ENCODE assay signal across 12 mouse cellular contexts in genomic region chr14:28456372-28457076, GRCm38 (mm10). TPM values are rescaled to one million over a fixed set of nuclear protein-coding genes. Genes with fewer than 3 reads are reported as not detected.
DNase-seq lines count a peak whose midpoint lies in the region; ATAC-seq lines count a peak whose summit lies in the region.
"Had no signal": no experiment of that assay in that cellular context is flagged by ENCODE, and none has a peak within 500 bp of the region (broad histone marks: within the 10 kb centered on the region; RNA-seq: fewer than 3 reads in every experiment).

No protein-coding gene starts in this region.

- no peaks in the 10 kb centered on the region for H3K36me3 ChIP-seq in kidney, embryonic 15.5 days
- H3K36me3 ChIP-seq: embryonic facial prominence, embryonic 12.5 days; limb, embryonic 15.5 days; neural tube, embryonic 12.5 days had no signal

- no peak overlapping the region for H3K4me2 ChIP-seq in kidney, embryonic 15.5 days
- H3K4me2 ChIP-seq: embryonic facial prominence, embryonic 12.5 days; limb, embryonic 15.5 days; neural tube, embryonic 12.5 days had no signal

- H3K27me3 ChIP-seq in kidney, embryonic 15.5 days = no peaks in the 10 kb centered on the region
- H3K27me3 ChIP-seq: limb, embryonic 15.5 days had no signal

- DNase-seq in kidney, postnatal 25 days = peak; percentile 42 to 62
- DNase-seq in NIH3T3 (ENCODE audit: low read depth) = peak; percentile 66
- DNase-seq in lung, postnatal 10 days = peak; percentile 13
- no peak for DNase-seq in embryo, embryonic 10.5 days (ENCODE audit: low spot score)
- no peak for DNase-seq in spleen, postnatal 36 days (ENCODE audit: low spot score in 2 of 2)
- DNase-seq in frontal cortex, postnatal 25 days (ENCODE audit: low spot score in 2 of 2) = no peak
- DNase-seq: thymus, postnatal 14 days had no signal

- no peak overlapping the region for H3K4me3 ChIP-seq in kidney, embryonic 15.5 days (replicated peaks)
- H3K4me3 ChIP-seq in brown adipose tissue, adult 24 weeks (ENCODE audit: insufficient read depth, low read depth, low read length) = no peak overlapping the region
- H3K4me3 ChIP-seq: embryonic facial prominence, embryonic 12.5 days; limb, embryonic 15.5 days; neural tube, embryonic 12.5 days had no signal

- no peak for ATAC-seq in kidney, embryonic 15.5 days (replicated peaks; ENCODE audit: low FRiP score)

- no peak overlapping the region for H3K9ac ChIP-seq in kidney, embryonic 15.5 days
- H3K9ac ChIP-seq: embryonic facial prominence, embryonic 12.5 days; limb, embryonic 15.5 days; neural tube, embryonic 12.5 days had no signal

- 64% methylated on average over 7 of the region's 7 CpGs for WGBS in kidney, embryonic 15.5 days

- no peaks in the 10 kb centered on the region for H3K9me3 ChIP-seq in kidney, embryonic 15.5 days (replicated peaks)
- H3K9me3 ChIP-seq: embryonic facial prominence, embryonic 12.5 days; limb, embryonic 15.5 days; neural tube, embryonic 12.5 days had no signal

- H3K4me1 ChIP-seq in kidney, embryonic 15.5 days = no peaks in the 10 kb centered on the region; the same call in 1 of the 2 replicates
- no peaks in the 10 kb centered on the region for H3K4me1 ChIP-seq in brown adipose tissue, adult 24 weeks (ENCODE audit: control insufficient read depth, insufficient read depth, insufficient read length, low read length)

- no peak overlapping the region for H3K27ac ChIP-seq in kidney, embryonic 15.5 days
- peak overlapping the region; percentile 55; the same call in 1 of the 2 replicates for H3K27ac ChIP-seq in brown adipose tissue, adult 24 weeks (replicated peaks; ENCODE audit: low read depth, low read length)
- H3K27ac ChIP-seq: embryonic facial prominence, embryonic 12.5 days; limb, embryonic 15.5 days; neural tube, embryonic 12.5 days had no signal

RNA-seq across cellular contexts. Expression of gene Wnt5a, which starts 48.0 kb away (rescaled TPM):
- polyA plus RNA-seq in kidney, embryonic 15.5 days (2015; fragmentation: Nextera tagmentation; extraction: Ambion mirVana) = 23.3 and 26.4 TPM in 2 replicates
- polyA plus RNA-seq in brown adipose tissue, adult 24 weeks (2012; ENCODE audit: insufficient read depth, insufficient read length, missing spikeins) = 6.4 and 10.7 TPM in 2 replicates

Comparison
In these comparisons a context has a peak if more than half of its experiments do, and no peak if none do; other contexts are left out.
1. DNase-seq: peak in kidney, postnatal 25 days (2 of 2), NIH3T3 (single experiment) and lung, postnatal 10 days (single experiment); none in embryo, embryonic 10.5 days (single experiment), spleen, postnatal 36 days (0 of 2) and frontal cortex, postnatal 25 days (0 of 2).